Mouse (Mus musculus) gastrocnemius, postnatal 25 days (tissue): Measurements from ENCODE around the gene Spata31d1b. TPM values are rescaled to one million over a fixed set of nuclear protein-coding genes. Genes with fewer than 3 reads are reported as not detected.

Experiments used
- DNase-seq: peaks from one replicate; pipeline ENCODE4 v3.0.0; 2022
- total RNA-seq, 2 experiments: library from RNA; stranded (reverse); gene quantifications; 1 replicate in 1 of 2; 2 replicates in 1 of 2; pipeline ENCODE4 v1.2.3; 2021

The Spata31d1b gene
- total RNA-seq, 2 experiments from 2014 or later, result not detected

DNA sequence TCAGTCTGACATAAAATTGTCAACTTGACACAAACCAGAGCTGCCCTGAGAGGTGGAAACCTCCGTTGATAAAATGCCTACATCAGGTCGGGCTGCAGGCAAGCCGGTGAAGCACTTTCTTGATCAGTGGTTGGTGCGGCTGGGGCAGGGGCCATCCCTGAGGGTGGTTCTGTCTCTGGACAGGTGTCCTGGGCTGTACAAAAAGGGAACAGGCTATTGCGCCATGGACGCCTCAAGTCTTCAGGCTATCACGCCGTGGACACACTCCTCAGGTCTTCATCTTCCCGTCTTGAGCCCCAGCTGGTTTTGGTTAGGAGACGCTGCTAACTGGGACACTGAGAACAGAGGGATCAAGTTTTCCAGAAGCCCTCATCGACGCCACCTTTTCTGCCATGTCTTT lies 38.2 kb downstream of the Spata31d1b start:
- no peak for DNase-seq

DNA sequence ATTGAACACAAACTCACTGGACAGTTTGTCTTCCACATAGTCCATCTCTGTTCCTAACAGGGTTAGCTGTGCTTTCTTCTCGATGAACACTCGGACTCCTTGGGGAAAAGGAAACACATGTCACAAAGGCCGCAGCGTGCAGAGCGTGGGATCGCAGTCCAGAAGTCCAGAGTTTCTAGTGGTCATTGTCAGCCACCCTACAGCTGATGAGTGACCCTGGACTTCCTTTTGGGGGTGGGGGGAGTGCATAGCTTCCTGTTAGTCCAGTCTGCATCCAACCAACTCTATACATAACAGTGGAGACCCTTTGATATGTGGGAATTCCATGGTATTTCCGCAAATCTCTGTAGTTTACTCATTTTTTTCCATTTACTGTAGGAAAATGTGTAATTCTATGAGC lies 44.8 kb downstream of the Spata31d1b start:
- no peak for DNase-seq

DNA sequence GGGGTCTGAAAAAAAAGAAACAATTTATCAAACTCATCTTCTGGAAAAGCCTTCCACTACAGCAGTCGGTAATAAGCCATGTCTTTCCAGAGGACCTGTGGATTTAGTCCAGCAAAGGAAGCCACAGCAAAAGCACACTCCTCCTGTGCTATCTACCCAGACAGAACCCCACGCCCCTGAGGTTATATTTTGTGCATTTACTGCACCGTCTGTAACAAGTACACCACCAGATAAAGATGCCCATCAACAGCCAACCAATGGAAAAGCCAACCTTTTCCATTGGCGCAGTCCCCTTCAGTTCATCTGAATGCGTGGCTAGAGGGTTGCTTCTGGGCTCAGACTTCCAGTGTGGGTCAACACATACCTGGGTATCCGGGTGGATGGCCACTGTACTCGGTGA lies 50.7 kb downstream of the Spata31d1b start:
- DNase-seq, result no peak

DNA sequence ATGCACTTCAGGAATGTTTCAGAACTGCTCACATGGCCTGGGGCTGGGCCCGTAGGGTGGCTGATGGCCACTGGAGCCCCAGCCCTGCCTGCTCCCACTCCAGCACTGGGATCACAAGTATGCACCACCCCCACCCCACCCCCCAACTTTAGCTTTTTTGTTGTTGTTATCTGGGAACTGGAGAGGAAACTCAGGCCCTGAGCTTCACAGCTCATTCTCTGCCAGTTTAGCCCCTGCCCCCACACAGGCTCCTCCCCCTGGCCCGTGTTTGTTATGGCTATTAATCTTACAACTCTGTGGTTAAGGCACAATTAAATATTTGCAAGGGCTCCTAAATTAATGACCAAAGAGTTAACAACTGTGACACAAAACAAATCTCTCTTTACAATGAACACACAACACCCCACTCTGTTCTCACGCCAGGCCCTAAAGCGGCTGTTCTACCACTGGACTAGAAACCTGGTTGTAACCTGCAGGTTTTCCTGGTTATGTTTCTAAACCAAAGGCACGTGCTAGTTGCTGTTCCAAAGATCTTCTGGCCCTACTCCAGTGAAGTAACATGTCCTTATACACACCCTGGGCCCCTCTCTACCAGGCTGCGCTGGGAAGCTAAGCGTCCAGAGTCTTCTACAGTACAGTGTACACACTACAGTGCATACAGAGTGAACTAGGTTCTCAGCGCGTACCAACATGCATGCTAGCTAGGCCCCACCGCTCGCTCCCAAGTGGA lies 54.9 kb downstream of the Spata31d1b start:
- no peak for DNase-seq

DNA sequence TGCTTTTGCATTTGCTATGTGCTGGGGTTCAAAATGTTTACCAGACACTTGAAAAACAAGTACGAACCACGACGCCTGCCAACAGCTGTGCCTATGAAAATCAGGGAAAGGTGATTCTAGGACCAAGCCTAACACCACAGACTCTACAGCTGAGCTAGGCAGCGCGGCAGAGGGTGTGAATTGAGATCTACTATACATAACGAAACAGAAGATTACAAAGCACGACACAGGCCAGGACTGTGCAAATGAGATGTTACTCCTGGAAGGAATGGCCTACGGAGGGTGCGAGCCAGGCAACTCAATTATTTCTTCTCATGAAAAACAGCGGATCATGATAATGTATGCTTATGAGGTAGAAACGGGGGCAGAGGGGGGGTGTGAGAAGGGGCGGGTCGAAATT lies 56.4 kb downstream of the Spata31d1b start:
- DNase-seq, result no peak

Other genes starting within 250 kb of the Spata31d1b start
- gene Agtpbp1, start 127.1 kb upstream of the Spata31d1b start, total RNA-seq, result 10 to 100 TPM; 50.6 to 53.5 TPM
- gene Naa35, start 127.0 kb upstream of the Spata31d1b start, total RNA-seq, result 10 to 100 TPM; 26.6 to 37.5 TPM
- gene Golm1, start 36.5 kb upstream of the Spata31d1b start, total RNA-seq, result 1 to 10 TPM; 5.0 to 6.5 TPM
- not detected for gene 4921517D22Rik, start 18.2 kb upstream of the Spata31d1b start, total RNA-seq
- not detected for gene Spata31d1a, start 2.0 kb upstream of the Spata31d1b start, total RNA-seq
- gene Spata31d1d, start 19.5 kb downstream of the Spata31d1b start, total RNA-seq, result not detected
- gene 1700014D04Rik, start 34.5 kb downstream of the Spata31d1b start, total RNA-seq, result under 1 TPM in 1 of 2 experiments, not detected in 1; 0.26 TPM
- gene Isca1, start 57.5 kb downstream of the Spata31d1b start, total RNA-seq, result 100 to 1,000 TPM; 171 to 180 TPM
- gene Gm49354, start 70.0 kb downstream of the Spata31d1b start, total RNA-seq, result not detected
- gene Tut7, start 110.9 kb downstream of the Spata31d1b start, total RNA-seq, result 10 to 100 TPM; 38.7 to 40.8 TPM